Mouse (Mus musculus): ENCODE data around the gene Ttll8. TPM values are rescaled to one million over a fixed set of nuclear protein-coding genes. Genes with fewer than 3 reads are reported as not detected.

Gene Ttll8
- polyA plus RNA-seq (2017; shearing (Covaris generic)), result not detected

DNA sequence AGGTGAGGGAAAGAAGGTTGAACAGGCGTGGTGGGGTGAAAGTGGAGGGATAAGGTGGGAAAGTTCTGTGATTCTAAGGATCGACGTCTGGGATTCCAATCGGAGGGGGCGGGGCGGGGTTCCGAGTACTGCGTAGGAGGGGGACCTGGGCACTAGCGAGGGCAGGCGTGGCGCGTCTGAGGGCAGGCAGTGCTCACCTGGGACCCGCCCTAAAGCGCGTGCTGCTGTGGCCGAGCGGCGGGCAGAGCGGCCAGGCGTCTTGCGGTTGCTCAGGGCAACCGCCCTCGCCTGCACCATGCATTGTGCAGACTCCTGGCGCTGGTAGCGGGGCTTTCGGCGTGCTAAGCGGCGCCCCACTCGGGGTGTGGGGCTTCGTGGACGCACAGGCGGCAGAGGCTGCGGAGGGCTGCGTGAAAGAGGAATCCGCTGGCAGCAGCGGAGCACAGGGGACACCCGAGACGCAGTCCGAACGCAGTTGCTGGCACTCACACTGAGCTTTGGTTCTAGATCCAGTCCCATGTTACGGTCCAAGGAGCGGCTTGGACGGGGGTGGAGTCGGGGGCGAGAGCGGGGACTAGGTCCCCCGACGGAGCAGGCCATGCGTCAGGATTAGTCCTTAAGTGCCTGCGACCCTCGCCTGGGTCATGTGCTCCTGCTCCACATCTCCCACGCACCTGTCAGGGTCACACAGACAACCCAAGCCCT is at the start of gene Ttll8:
TSS of gene Ttll8 (minus strand) at position 51 of the 705 bp plus-strand sequence.

DNA sequence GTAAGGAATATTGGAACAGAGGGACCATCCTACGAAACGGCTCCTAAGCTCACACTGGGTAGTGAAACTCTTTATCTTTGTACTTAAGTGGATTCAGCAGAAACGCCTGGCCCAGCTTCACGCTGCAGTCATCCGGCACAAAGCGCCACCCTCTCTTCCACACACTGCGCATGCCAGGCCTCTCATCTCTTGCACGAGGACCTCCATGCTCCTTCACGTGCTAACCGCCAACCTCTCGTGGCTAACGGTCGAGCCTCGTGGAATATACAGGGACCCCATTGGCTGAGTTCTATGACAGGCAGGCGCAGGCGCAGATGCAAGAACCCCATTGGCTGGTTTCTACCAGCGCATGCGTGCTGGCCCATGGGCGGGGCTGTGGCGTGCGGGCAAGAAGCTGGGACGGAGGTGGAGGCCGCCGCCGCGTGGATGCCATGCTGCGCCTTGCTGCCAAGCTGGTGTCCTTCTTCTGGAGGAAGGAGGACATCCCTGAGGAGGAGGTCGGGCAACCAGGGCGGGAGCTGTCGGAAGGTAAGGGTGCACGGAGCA is 28.4 kb upstream of the Ttll8 start, which contains the start of gene Mov10l1:
TSS of gene Mov10l1 (plus strand) at position 376 of the 546 bp plus-strand sequence.

DNA sequence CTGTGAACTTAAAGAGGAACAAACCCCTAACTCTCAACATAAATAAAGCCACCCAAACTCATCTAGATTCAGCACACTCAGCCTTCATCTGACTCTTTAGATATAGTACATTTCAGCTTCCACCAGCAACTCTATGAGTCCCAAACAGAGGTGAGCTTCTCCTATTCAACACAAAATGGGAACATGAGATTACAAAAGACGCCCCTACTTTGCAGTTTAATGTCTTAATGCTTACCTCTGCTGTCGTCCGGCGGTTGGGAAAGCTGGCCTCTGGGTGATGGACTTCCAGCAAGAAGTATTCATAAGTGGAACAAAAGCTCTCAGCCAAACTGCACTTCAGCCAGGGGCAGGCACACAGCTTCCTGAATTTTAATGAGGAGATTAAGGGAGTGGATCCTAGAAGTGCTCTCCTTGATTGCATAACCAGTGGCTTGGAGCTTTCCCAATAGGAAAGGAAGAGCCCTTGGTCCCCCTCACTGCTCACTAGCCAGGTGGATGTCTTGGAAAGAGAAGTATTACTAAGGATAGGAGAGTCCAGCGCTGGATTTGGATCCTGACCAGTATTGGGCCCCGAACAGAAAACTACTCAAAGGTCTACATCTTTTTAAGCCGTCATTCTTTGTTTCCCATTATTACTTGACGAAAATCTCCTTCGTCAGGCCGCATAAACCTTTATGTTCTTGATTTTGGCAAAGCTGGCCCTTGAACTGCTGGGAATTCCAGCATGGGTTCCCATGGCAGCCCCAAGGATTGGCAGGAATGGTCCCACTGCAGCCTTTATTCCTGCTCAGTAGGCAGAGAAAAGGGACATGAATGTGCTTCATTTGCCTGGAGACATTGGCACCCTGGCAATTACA is 24.3 kb upstream of the Ttll8 start, which contains the start of gene Mlc1:
TSS of gene Mlc1 (minus strand) at position 727 of the 857 bp plus-strand sequence.

DNA sequence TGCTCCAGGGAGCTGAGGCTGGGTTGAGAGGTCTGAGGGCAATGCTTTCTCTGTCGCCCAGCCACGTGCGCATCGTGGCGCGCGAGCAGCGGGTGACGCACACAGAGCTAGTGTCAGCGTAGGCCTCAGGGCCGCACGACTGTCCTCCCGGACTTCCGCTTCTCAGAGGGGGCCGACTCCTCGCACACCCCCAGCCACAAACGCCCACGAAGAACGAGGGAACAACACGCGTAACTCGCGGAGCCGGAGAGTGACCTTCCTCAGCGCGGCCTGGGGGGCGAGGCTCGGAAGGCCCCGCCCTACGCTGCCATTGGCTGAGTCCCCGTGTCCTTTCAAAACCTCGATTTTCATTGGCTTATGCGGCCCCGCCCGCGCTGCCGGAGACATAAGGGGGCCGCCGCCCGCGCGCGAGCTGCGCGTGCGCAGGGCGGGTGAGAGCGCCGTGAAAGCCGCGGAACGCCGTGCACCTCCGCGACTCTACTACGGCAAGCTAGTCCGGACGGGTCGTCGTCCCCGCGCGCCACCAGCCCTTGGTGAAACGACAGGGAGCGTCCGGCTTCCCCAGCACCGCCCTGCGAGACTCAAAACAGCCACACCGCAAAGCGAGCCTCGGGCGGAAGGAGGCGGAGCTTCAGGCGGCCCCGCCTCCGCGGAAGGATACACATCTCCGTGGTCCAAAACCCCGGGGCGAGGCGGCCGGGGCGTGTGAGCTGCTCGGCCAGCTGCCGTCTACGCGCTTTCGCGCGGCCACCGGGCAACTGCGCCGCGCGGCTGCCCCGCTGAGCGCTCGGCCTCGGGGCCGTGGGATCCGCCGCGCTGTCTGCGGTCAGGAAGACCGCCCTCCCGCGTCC is 92.2 kb downstream of the Ttll8 start, which contains the start of gene Pim3:
TSS of gene Pim3 (plus strand) at position 415 of the 851 bp plus-strand sequence.

Other genes starting within 250 kb of the Ttll8 start
- gene Brd1, start 220.2 kb downstream of the Ttll8 start, polyA plus RNA-seq (2017; shearing (Covaris generic)), result 54.7 TPM
- gene Zbed4, start 202.8 kb downstream of the Ttll8 start, polyA plus RNA-seq (2017; shearing (Covaris generic)), result 6.9 TPM
- gene Alg12, start 135.1 kb downstream of the Ttll8 start, polyA plus RNA-seq (2017; shearing (Covaris generic)), result 16.7 TPM
- gene Creld2, start 134.8 kb downstream of the Ttll8 start, polyA plus RNA-seq (2017; shearing (Covaris generic)), result 41.4 TPM
- gene Pim3, start 92.2 kb downstream of the Ttll8 start, polyA plus RNA-seq (2017; shearing (Covaris generic)), result 38.0 TPM
- gene Mlc1, start 24.6 kb upstream of the Ttll8 start, polyA plus RNA-seq (2017; shearing (Covaris generic)), result not detected
- not detected for gene Mov10l1, start 28.5 kb upstream of the Ttll8 start, polyA plus RNA-seq (2017; shearing (Covaris generic))
- gene Panx2, start 105.3 kb upstream of the Ttll8 start, polyA plus RNA-seq (2017; shearing (Covaris generic)), result not detected
- 85.0 TPM for gene Trabd, start 120.7 kb upstream of the Ttll8 start, polyA plus RNA-seq (2017; shearing (Covaris generic))
- gene Selenoo, start 134.7 kb upstream of the Ttll8 start, polyA plus RNA-seq (2017; shearing (Covaris generic)), result 58.5 TPM
- gene Tubgcp6, start 168.7 kb upstream of the Ttll8 start, polyA plus RNA-seq (2017; shearing (Covaris generic)), result 26.0 TPM
- gene Hdac10, start 174.3 kb upstream of the Ttll8 start, polyA plus RNA-seq (2017; shearing (Covaris generic)), result 79.2 TPM
- gene Mapk12, start 186.3 kb upstream of the Ttll8 start, polyA plus RNA-seq (2017; shearing (Covaris generic)), result 9.8 TPM
- 83.5 TPM for gene Mapk11, start 195.2 kb upstream of the Ttll8 start, polyA plus RNA-seq (2017; shearing (Covaris generic))
- gene Plxnb2, start 226.4 kb upstream of the Ttll8 start, polyA plus RNA-seq (2017; shearing (Covaris generic)), result 4.8 TPM
- gene Dennd6b, start 242.1 kb upstream of the Ttll8 start, polyA plus RNA-seq (2017; shearing (Covaris generic)), result 49.0 TPM